Mouse (Mus musculus) small intestine, adult 2 months (tissue): Measurements from ENCODE around the gene Svbp.

Experiments
- CTCF ChIP-seq: fragments of 200-500 bp; IDR thresholded peaks from 2 replicates; pipeline ENCODE4 v1.5.1; 2012; ENCODE audit warnings: low read depth, mild to moderate bottlenecking, control low read depth, inconsistent platforms, low read length, moderate library complexity, mixed read lengths; ENCODE audit not compliant: insufficient replicate concordance, insufficient read length; ENCODE audit errors: extremely low read depth
- POLR2A ChIP-seq: fragments of 200-500 bp; IDR thresholded peaks from 2 replicates; pipeline ENCODE4 v1.6.1; 2012; ENCODE audit warnings: low read depth, mild to moderate bottlenecking, control low read depth, inconsistent platforms, low read length, moderate library complexity

- no peak for TF ChIP-seq POLR2A
- no peak for TF ChIP-seq CTCF
Observed at GRCm38 (mm10) chr4:119242571-119242970, 47.5 kb downstream of the Svbp start.
